Mouse (Mus musculus): ENCODE data around the gene Desi1.

GRCm38 (mm10) chr15:82016101-82016808 is 17.4 kb downstream of the Desi1 start:
- TF ChIP-seq TAL1 (IDR thresholded peaks at IDR 0.05; ENCODE audit: low read length) (no peak), GATA1 (IDR thresholded peaks at IDR 0.05; ENCODE audit: low read length) (peak; percentile 89)
